Mouse (Mus musculus): ENCODE measurements around the gene Ceacam10. TPM values are rescaled to one million over a fixed set of nuclear protein-coding genes. Genes with fewer than 3 reads are reported as not detected.

Ceacam10 gene
- 1.7 TPM for polyA plus RNA-seq (2015; fragmentation: Illumina TruSeq; extraction: RNeasy Lipid Tissue Mini Kit (QIAGEN cat#74804); ENCODE audit: insufficient read depth, low replicate concordance)

DNA sequence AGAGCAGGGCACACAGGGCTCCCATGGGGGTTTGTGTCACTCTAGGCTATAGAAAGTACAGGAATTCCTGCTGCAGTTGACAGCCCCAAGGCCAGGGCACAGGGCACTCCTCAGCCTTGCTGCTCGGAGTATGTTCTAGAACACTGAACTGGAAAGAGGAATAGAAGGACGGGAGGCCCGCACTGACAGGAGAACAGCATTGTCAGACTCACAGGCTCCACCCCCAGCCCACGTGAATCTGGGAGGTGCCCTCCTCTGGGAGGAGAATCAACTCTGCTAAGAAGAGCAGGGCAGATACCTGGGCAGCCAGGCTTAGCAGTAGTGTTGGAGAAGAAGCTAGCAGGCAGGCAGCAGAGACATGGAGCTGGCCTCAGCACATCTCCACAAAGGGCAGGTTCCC lies at the start of gene Ceacam10:
TSS of gene Ceacam10 (plus strand) at position 289 of the 400 bp plus-strand sequence.

DNA sequence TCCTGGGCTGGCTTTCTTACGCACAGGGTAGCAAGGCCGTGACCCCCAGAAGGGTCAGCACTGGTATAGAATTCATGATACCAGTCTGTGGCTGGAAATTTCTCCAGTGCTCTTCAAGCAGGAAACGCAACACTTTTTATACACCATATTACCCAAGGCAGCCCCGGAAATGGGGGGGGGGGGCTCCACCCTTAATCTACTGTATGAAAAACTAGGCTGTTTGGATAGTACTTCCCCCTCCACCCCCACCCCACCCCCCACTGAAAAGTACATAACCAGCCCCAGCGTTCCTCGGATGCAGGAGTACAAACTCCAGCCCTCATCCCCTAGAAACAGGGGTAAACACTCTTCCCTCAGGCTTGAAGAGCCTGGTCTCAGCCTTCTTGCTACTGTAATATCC lies 16.8 kb upstream of the Ceacam10 start, which contains the start of gene Cd177:
TSS of gene Cd177 (minus strand) at position 101 of the 400 bp plus-strand sequence.

Other genes starting within 250 kb of the Ceacam10 start
- gene Irgq, start 246.5 kb upstream of the Ceacam10 start, polyA plus RNA-seq (2015; fragmentation: Illumina TruSeq; extraction: RNeasy Lipid Tissue Mini Kit (QIAGEN cat#74804); ENCODE audit: insufficient read depth, low replicate concordance), result 11.9 TPM
- not detected for gene Pinlyp, start 231.1 kb upstream of the Ceacam10 start, polyA plus RNA-seq (2015; fragmentation: Illumina TruSeq; extraction: RNeasy Lipid Tissue Mini Kit (QIAGEN cat#74804); ENCODE audit: insufficient read depth, low replicate concordance)
- gene Xrcc1, start 230.9 kb upstream of the Ceacam10 start, polyA plus RNA-seq (2015; fragmentation: Illumina TruSeq; extraction: RNeasy Lipid Tissue Mini Kit (QIAGEN cat#74804); ENCODE audit: insufficient read depth, low replicate concordance), result 31.9 TPM
- 8.1 TPM for gene Ethe1, start 189.7 kb upstream of the Ceacam10 start, polyA plus RNA-seq (2015; fragmentation: Illumina TruSeq; extraction: RNeasy Lipid Tissue Mini Kit (QIAGEN cat#74804); ENCODE audit: insufficient read depth, low replicate concordance)
- not detected for gene Zfp575, start 189.6 kb upstream of the Ceacam10 start, polyA plus RNA-seq (2015; fragmentation: Illumina TruSeq; extraction: RNeasy Lipid Tissue Mini Kit (QIAGEN cat#74804); ENCODE audit: insufficient read depth, low replicate concordance)
- 1.6 TPM for gene Phldb3, start 166.4 kb upstream of the Ceacam10 start, polyA plus RNA-seq (2015; fragmentation: Illumina TruSeq; extraction: RNeasy Lipid Tissue Mini Kit (QIAGEN cat#74804); ENCODE audit: insufficient read depth, low replicate concordance)
- gene Lypd3, start 140.7 kb upstream of the Ceacam10 start, polyA plus RNA-seq (2015; fragmentation: Illumina TruSeq; extraction: RNeasy Lipid Tissue Mini Kit (QIAGEN cat#74804); ENCODE audit: insufficient read depth, low replicate concordance), result not detected
- not detected for gene Tex101, start 100.5 kb upstream of the Ceacam10 start, polyA plus RNA-seq (2015; fragmentation: Illumina TruSeq; extraction: RNeasy Lipid Tissue Mini Kit (QIAGEN cat#74804); ENCODE audit: insufficient read depth, low replicate concordance)
- gene BC049730, start 68.0 kb upstream of the Ceacam10 start, polyA plus RNA-seq (2015; fragmentation: Illumina TruSeq; extraction: RNeasy Lipid Tissue Mini Kit (QIAGEN cat#74804); ENCODE audit: insufficient read depth, low replicate concordance), result not detected
- not detected for gene Gm4763, start 50.3 kb upstream of the Ceacam10 start, polyA plus RNA-seq (2015; fragmentation: Illumina TruSeq; extraction: RNeasy Lipid Tissue Mini Kit (QIAGEN cat#74804); ENCODE audit: insufficient read depth, low replicate concordance)
- 1.8 TPM for gene Cd177, start 16.9 kb upstream of the Ceacam10 start, polyA plus RNA-seq (2015; fragmentation: Illumina TruSeq; extraction: RNeasy Lipid Tissue Mini Kit (QIAGEN cat#74804); ENCODE audit: insufficient read depth, low replicate concordance)
- 3.7 TPM for gene Gm9844, start 85.0 kb downstream of the Ceacam10 start, polyA plus RNA-seq (2015; fragmentation: Illumina TruSeq; extraction: RNeasy Lipid Tissue Mini Kit (QIAGEN cat#74804); ENCODE audit: insufficient read depth, low replicate concordance)
- gene Lypd4, start 92.7 kb downstream of the Ceacam10 start, polyA plus RNA-seq (2015; fragmentation: Illumina TruSeq; extraction: RNeasy Lipid Tissue Mini Kit (QIAGEN cat#74804); ENCODE audit: insufficient read depth, low replicate concordance), result not detected
- gene Dmrtc2, start 92.9 kb downstream of the Ceacam10 start, polyA plus RNA-seq (2015; fragmentation: Illumina TruSeq; extraction: RNeasy Lipid Tissue Mini Kit (QIAGEN cat#74804); ENCODE audit: insufficient read depth, low replicate concordance), result not detected
- 1,670 TPM for gene Rps19, start 107.2 kb downstream of the Ceacam10 start, polyA plus RNA-seq (2015; fragmentation: Illumina TruSeq; extraction: RNeasy Lipid Tissue Mini Kit (QIAGEN cat#74804); ENCODE audit: insufficient read depth, low replicate concordance)
- gene Cd79a, start 120.2 kb downstream of the Ceacam10 start, polyA plus RNA-seq (2015; fragmentation: Illumina TruSeq; extraction: RNeasy Lipid Tissue Mini Kit (QIAGEN cat#74804); ENCODE audit: insufficient read depth, low replicate concordance), result 645 TPM
- gene Arhgef1, start 125.7 kb downstream of the Ceacam10 start, polyA plus RNA-seq (2015; fragmentation: Illumina TruSeq; extraction: RNeasy Lipid Tissue Mini Kit (QIAGEN cat#74804); ENCODE audit: insufficient read depth, low replicate concordance), result 181 TPM
- gene Gm4881, start 167.3 kb downstream of the Ceacam10 start, polyA plus RNA-seq (2015; fragmentation: Illumina TruSeq; extraction: RNeasy Lipid Tissue Mini Kit (QIAGEN cat#74804); ENCODE audit: insufficient read depth, low replicate concordance), result not detected
- gene Rabac1, start 195.5 kb downstream of the Ceacam10 start, polyA plus RNA-seq (2015; fragmentation: Illumina TruSeq; extraction: RNeasy Lipid Tissue Mini Kit (QIAGEN cat#74804); ENCODE audit: insufficient read depth, low replicate concordance), result 40.1 TPM
- gene Atp1a3, start 228.8 kb downstream of the Ceacam10 start, polyA plus RNA-seq (2015; fragmentation: Illumina TruSeq; extraction: RNeasy Lipid Tissue Mini Kit (QIAGEN cat#74804); ENCODE audit: insufficient read depth, low replicate concordance), result 4.9 TPM